Mouse (Mus musculus) heart, postnatal 0 days (tissue): ENCODE results near the gene Cyp8b1.

Source experiments
- CTCF ChIP-seq: IDR thresholded peaks from 2 replicates; pipeline ENCODE4 v1.5.1; 2016; ENCODE audit warnings: antibody characterized with exemption, control low read depth, low read depth
- EP300 ChIP-seq: IDR thresholded peaks from 2 replicates; pipeline ENCODE4 v1.6.1; 2016; ENCODE audit warnings: antibody characterized with exemption, low read depth

GRCm38 (mm10) chr9:121937944-121938355, 21.8 kb upstream of the Cyp8b1 start:
- TF ChIP-seq CTCF (no peak), EP300 (no peak)
